Mouse (Mus musculus) forebrain, embryonic 11.5 days (tissue): ENCODE results near the gene Selenon. TPM values are rescaled to one million over a fixed set of nuclear protein-coding genes. Genes with fewer than 3 reads are reported as not detected.

ENCODE experiments used
- ATAC-seq: fragments of 200-750 bp; cut with Nextera tagmentation; replicated peaks from 2 replicates; pipeline ENCODE4 v1.8.0; 2017; ENCODE audit warnings: moderate TSS enrichment; ENCODE audit not compliant: low FRiP score
- DNase-seq: peaks from one replicate; pipeline ENCODE4 v3.0.0-alpha.2; 2017; ENCODE audit warnings: low spot score
- H3K27ac ChIP-seq: fragments of 300-500 bp; sonication (generic); 2 replicates; pipeline ENCODE4 v1.5.1; 2014; ENCODE audit warnings: low read depth, low read length
- H3K27me3 ChIP-seq: fragments of 300-500 bp; sonication (generic); 2 replicates; pipeline ENCODE4 v1.6.1; 2014; ENCODE audit warnings: mild to moderate bottlenecking, low read length, mixed read lengths; ENCODE audit not compliant: control insufficient read depth, insufficient read depth
- H3K36me3 ChIP-seq: fragments of 300-500 bp; sonication (generic); 2 replicates; pipeline ENCODE4 v1.6.1; 2014; ENCODE audit warnings: mild to moderate bottlenecking, low read length, moderate library complexity, mixed read lengths; ENCODE audit not compliant: control insufficient read depth, insufficient read depth
- H3K4me1 ChIP-seq: fragments of 300-500 bp; sonication (generic); replicated peaks from 2 replicates; pipeline ENCODE4 v1.6.1; 2014; ENCODE audit warnings: low read length, mixed read lengths; ENCODE audit not compliant: control insufficient read depth, insufficient read depth
- H3K4me2 ChIP-seq: fragments of 300-500 bp; sonication (generic); 2 replicates; pipeline ENCODE4 v1.6.1; 2014; ENCODE audit warnings: low read depth, mild to moderate bottlenecking, low read length, moderate library complexity, mixed read lengths; ENCODE audit not compliant: severe bottlenecking
- H3K4me3 ChIP-seq: fragments of 300-500 bp; sonication (generic); 2 replicates; pipeline ENCODE4 v1.5.1; 2014; ENCODE audit warnings: low read depth, low read length
- H3K9ac ChIP-seq: fragments of 300-500 bp; sonication (generic); 2 replicates; pipeline ENCODE4 v1.6.1; 2014; ENCODE audit warnings: low read length
- H3K9me3 ChIP-seq: fragments of 300-500 bp; sonication (generic); 2 replicates; pipeline ENCODE4 v1.6.1; 2016; ENCODE audit warnings: low read length, mixed read lengths; ENCODE audit not compliant: control insufficient read depth
- WGBS: fragments of 180-500 bp; shearing (Covaris S2); extraction: QIAGEN DNeasy Blood & Tissue Kit; methylation state at CpG from one replicate; pipeline ENCODE4 v1.1.7; 2014; 5-methylcytosine and 5-hydroxymethylcytosine counted together
- microRNA-seq: library from miRNA; unstranded; fragments of <30 nt; microRNA quantifications from one replicate; pipeline ENCODE4, GENCODE M21; 2016; ENCODE audit not compliant: insufficient number of aligned reads
- polyA plus RNA-seq: library from polyadenylated mRNA; unstranded; fragments of >200 nt; fragmentation: Nextera tagmentation; extraction: Ambion mirVana; gene quantifications from 2 replicates; pipeline ENCODE4 v1.2.1, GENCODE M21; 2014

Gene Selenon
- polyA plus RNA-seq, 1 experiment from 2014 or later: 38.5 TPM

GRCm38 (mm10) chr4:134491716-134492115 lies 60.2 kb downstream of the Selenon start:
- no peak for DNase-seq

GRCm38 (mm10) chr4:134489986-134490665 lies 61.8 kb downstream of the Selenon start:
- Histone ChIP-seq H3K4me2 (no peak overlapping the region), H3K27ac (no peak overlapping the region), H3K4me1 (no peaks in the 10 kb centered on the region), H3K4me3 (no peak overlapping the region), H3K36me3 (no peaks in the 10 kb centered on the region), H3K9me3 (no peaks in the 10 kb centered on the region), H3K9ac (no peak overlapping the region), H3K27me3 (no peaks in the 10 kb centered on the region)
- WGBS: 90% methylated on average over 11 of the region's 11 CpGs
- DNase-seq: no peak
- ATAC-seq: no peak

More at GRCm38 (mm10) chr4:134491716-134492115, 60.2 kb downstream of the Selenon start:
- Histone ChIP-seq H3K4me3 (no peak overlapping the region), H3K36me3 (no peaks in the 10 kb centered on the region), H3K27ac (no peak overlapping the region), H3K4me1 (peaks cover 3% of the 10 kb centered on the region; the same call in 1 of the 2 replicates), H3K4me2 (no peak overlapping the region), H3K9me3 (no peaks in the 10 kb centered on the region), H3K9ac (no peak overlapping the region), H3K27me3 (no peaks in the 10 kb centered on the region)
- 91% methylated on average over 6 of the region's 6 CpGs for WGBS
- ATAC-seq: no peak

GRCm38 (mm10) chr4:134488211-134488610 lies 63.8 kb downstream of the Selenon start:
- Histone ChIP-seq H3K36me3 (no peaks in the 10 kb centered on the region), H3K4me2 (no peak overlapping the region), H3K4me3 (no peak overlapping the region), H3K27ac (no peak overlapping the region), H3K9ac (no peak overlapping the region), H3K27me3 (no peaks in the 10 kb centered on the region), H3K9me3 (no peaks in the 10 kb centered on the region), H3K4me1 (no peaks in the 10 kb centered on the region)
- 94% methylated on average over 5 of the region's 5 CpGs for WGBS
- no peak for DNase-seq
- ATAC-seq: no peak

Small RNA genes lying within 50 kb of the gene (microRNA-seq; reads per million reads assigned to microRNA genes)
- gene Mir6403: not detected

Other genes with a start within 250 kb of the Selenon start
- gene Trim63, start 237.0 kb downstream of the Selenon start, polyA plus RNA-seq: 0.13 TPM in 1 of 2 replicates, not detected in the other
- gene Slc30a2, start 209.0 kb downstream of the Selenon start, polyA plus RNA-seq: not detected in 2 replicates
- gene Extl1, start 168.3 kb downstream of the Selenon start, polyA plus RNA-seq: 0.15 and 0.71 TPM in 2 replicates
- 7.2 and 8.8 TPM in 2 replicates for gene Pafah2, start 155.8 kb downstream of the Selenon start, polyA plus RNA-seq
- 3,131 and 3,150 TPM in 2 replicates for gene Stmn1, start 83.8 kb downstream of the Selenon start, polyA plus RNA-seq
- gene Paqr7, start 55.5 kb downstream of the Selenon start, polyA plus RNA-seq: 1.3 and 1.5 TPM in 2 replicates
- gene Aunip, start 41.2 kb downstream of the Selenon start, polyA plus RNA-seq: 8.7 and 9.3 TPM in 2 replicates
- gene Mtfr1l, start 16.8 kb downstream of the Selenon start, polyA plus RNA-seq: 132 and 135 TPM in 2 replicates
- gene Man1c1, start 152.1 kb upstream of the Selenon start, polyA plus RNA-seq: 5.2 and 5.3 TPM in 2 replicates
- gene Ldlrap1, start 215.9 kb upstream of the Selenon start, polyA plus RNA-seq: 7.4 and 7.9 TPM in 2 replicates